Mouse (Mus musculus) heart, postnatal 0 days (tissue): ENCODE data around the gene Prkag2.

Experiments
- CTCF ChIP-seq: IDR thresholded peaks from 2 replicates; pipeline ENCODE4 v1.5.1; 2016; ENCODE audit warnings: antibody characterized with exemption, control low read depth, low read depth
- EP300 ChIP-seq: IDR thresholded peaks from 2 replicates; pipeline ENCODE4 v1.6.1; 2016; ENCODE audit warnings: antibody characterized with exemption, low read depth

- no peak for TF ChIP-seq CTCF
- no peak for TF ChIP-seq EP300
Observed at GRCm38 (mm10) chr5:25035391-25035790, 65.1 kb downstream of the Prkag2 start.
